Mouse (Mus musculus) testis, adult 2 months (tissue): Measurements from ENCODE around the gene Thrb.

Source experiments
- CTCF ChIP-seq: fragments of 200-500 bp; IDR thresholded peaks from 2 replicates; pipeline ENCODE4 v1.5.1; 2012; ENCODE audit warnings: low read depth, mild to moderate bottlenecking, inconsistent platforms, low read length, moderate library complexity; ENCODE audit not compliant: control insufficient read depth, insufficient read depth, insufficient replicate concordance
- POLR2A ChIP-seq: fragments of 200-500 bp; IDR thresholded peaks from 2 replicates; pipeline ENCODE4 v1.6.1; 2012; ENCODE audit warnings: low read depth, mild to moderate bottlenecking, inconsistent platforms, low read length, moderate library complexity; ENCODE audit not compliant: control insufficient read depth

- TF ChIP-seq CTCF = no peak
- no peak for TF ChIP-seq POLR2A
Observed at GRCm38 (mm10) chr14:17917124-17917763, 257.2 kb downstream of the Thrb start.
